Mouse (Mus musculus): Measurements from ENCODE around the gene Dcx.

The Dcx gene

DNA sequence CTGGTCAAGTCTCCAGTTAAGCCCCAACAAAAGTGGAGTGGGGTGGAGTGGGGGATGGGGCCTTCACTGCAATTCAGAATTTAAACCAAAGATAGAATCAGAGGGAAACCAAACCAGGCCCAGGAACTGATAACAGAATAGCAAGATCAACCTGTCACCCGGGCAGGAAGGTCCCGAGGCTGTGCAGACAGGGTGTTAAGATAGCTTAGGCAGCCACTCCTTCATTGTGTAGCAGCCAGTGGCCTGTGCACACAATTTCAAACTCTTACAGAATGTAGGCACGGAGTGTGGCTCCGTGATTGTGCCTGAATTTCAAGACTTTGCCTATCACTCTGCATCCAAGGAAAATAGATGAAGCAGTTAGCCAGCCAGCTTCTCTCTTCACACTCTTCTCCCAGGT lies 106.6 kb downstream of the Dcx start:
- no peak for DNase-seq (ENCODE audit: low read depth)

DNA sequence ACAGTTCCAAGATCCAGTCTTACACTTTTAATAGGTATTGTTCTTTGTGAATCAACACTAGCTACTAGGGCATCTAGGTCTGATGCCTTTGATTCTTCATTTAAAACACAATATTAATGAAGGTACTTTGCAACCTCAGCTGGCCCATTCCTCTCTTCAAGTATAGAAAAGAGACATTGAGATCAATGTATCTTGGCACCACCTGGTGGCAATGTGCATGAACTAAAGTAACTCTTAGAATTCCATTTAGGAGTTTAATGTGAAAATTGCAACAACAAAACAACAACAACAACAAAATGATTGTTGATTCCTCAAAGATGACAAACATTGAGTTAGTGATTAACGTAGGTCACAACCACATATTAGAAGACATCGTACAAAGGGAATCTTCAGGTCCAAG lies 114.2 kb downstream of the Dcx start:
- DNase-seq (ENCODE audit: low read depth), result peak; percentile 33

DNA sequence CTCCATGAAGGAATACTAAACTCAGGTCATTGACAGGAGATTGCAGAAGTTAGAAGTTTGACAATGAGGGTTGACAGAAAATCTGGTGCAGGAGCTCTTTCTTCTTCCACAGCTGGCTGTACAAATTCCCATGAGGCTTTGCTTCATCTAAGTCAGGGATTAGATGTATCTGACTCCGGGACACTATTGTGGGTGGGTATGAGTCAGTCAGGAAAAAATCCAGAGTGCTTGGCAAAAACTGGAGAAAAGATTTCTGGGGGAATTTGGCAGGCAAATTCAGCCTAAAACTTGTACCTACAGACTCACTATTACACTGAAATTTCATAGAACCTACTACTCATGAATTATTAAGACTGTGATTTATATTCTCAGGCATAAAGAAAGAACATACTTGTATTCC lies 117.2 kb downstream of the Dcx start:
- DNase-seq (ENCODE audit: low read depth), result peak; percentile 52
